Mouse (Mus musculus): ENCODE measurements around the gene Olfr374.

Olfr374 gene

DNA sequence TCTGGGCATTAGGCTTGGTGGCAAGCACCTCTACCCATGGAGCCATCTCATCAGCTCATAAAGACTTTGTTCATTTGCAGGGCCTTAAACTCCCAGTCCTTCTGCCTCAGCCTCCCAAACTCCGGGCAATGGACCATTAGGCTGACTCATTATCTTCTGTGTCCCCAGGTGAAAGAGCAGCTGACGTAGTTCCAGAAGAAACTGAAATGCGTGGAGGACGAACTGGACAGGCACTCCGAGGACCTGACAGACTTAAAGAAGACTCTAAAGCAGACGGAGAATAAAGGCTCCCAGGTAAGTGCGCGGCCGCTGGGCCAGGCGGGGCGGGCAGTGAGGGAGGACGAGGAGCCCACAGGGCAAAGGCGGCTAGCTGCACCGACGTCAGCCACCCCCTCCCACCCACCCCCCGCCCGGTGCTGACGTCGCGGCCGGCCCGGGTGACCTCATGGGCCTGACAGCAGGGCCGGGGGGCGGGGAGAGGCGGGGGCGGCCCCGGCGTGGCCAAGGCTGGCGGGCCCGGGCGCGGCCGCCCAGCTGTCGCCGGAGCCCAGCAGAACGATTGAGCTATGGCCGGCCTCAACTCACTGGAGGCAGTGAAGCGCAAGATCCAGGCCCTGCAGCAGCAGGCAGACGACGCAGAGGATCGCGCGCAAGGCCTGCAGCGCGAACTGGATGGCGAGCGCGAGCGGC lies 28.1 kb downstream of the Olfr374 start, which contains the start of gene Tpm4:
Tpm4 (plus strand) TSS at position 220 of the 690 bp plus-strand sequence.
- in situ Hi-C loops (cut with MboI; ENCODE audit: unreplicated experiment in 2 of 2) = loop anchor here (10.0 kb wide), 1 partner anchor 90 kb away; the partner anchor contains the start of gene Olfr372 (in 2 of the 2)

DNA sequence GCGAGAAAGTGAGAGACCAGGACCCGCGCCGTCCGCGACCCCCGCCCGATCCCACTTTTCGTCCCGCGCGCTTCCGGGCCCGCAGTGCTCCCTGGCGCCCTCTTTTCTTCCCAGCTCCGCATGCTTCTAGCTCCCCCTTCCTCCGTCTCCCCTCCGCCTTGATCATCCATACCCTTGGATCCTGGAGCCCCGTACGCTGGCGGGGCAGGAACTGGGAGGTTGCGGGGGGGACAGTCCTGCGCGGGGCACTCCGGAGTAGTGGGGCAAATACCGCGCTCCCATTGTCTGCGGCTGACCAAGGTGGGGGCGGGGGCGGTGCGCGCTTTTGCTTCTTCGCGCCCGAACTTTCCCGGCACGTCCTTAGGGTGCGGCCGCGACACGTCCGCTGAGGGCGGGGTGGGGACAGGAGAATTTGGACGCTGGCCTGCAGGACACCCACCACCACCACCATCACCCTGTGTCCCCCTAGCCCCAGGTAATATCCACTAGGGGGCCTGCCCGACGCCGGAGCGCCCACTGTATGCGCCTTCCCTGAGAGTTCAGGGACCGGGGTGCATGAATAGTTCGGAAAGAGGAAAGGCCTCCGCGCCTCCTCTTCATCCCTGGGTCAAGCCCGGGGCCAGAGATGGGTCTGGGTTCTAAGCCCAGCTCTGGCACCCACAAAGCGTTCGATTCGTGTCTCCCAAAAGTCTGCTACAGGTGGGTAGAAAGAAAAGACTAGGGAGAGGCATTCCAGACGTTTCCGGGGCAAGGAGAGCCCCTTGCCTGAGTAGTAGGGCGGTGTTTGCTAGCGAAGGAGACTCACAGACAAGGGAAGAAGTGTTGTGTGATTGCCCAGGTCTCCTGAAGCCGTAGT lies 28.8 kb downstream of the Olfr374 start:
- in situ Hi-C loops (cut with MboI; ENCODE audit: unreplicated experiment in 2 of 2) = loop anchor here (10.0 kb wide), 1 partner anchor 91 kb away; the partner anchor contains the start of gene Olfr372 (in 2 of the 2)

- in situ Hi-C loops (cut with MboI; ENCODE audit: unreplicated experiment in 2 of 2) = loop anchor here (10.0 kb wide), 1 partner anchor 92 kb away; the partner anchor contains the start of gene Olfr372 (in 2 of the 2)
Observed at GRCm38 (mm10) chr8:72136302-72136978, 29.6 kb downstream of the Olfr374 start.

DNA sequence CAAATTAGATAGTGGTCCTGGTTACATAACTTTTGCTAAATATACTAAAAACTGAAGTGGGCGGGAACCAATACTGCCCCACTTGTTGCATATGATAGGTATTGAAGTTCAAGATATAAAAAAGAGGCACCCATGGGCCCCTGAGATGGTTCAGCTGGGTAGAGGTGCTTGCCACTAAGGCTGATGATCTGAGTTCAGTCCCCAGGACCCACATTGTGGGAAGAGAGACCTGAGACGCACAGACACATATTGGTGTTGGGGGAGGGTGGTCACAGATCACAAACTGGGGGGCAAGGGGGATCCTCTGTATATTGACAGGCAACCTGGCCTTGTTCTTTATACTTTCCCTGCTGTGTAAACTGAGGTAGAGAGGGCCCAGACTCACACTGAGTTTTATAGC lies 30.6 kb downstream of the Olfr374 start:
- in situ Hi-C loops (cut with MboI; ENCODE audit: unreplicated experiment in 2 of 2) = loop anchor here (10.0 kb wide), 1 partner anchor 93 kb away; the partner anchor contains the start of gene Olfr372 (in 2 of the 2)

DNA sequence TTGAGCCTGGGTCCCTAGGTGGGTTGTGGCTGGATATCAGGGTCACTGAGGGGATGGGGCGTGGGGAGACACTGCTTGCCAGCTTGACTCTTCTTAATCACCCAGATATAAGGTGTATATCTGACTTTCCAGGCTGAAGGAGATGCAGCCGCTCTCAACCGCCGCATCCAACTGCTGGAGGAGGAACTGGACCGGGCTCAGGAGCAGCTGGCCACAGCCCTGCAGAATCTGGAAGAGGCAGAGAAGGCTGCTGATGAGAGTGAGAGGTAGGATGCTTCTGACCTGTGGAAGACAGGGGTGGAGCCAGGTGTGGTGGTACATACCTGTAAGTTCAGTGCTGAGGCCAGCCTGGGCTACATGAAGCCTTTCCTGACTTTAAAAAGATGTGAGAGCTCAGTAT lies 31.6 kb downstream of the Olfr374 start:
- in situ Hi-C loops (cut with MboI; ENCODE audit: unreplicated experiment in 2 of 2) = loop anchor here (10.0 kb wide), 1 partner anchor 94 kb away; the partner anchor contains the start of gene Olfr372 (in 2 of the 2)

GRCm38 (mm10) chr8:72143256-72143824 lies 36.5 kb downstream of the Olfr374 start:
- in situ Hi-C loops (cut with MboI; ENCODE audit: unreplicated experiment in 2 of 2) = no loop called here

- in situ Hi-C loops (cut with MboI; ENCODE audit: unreplicated experiment in 2 of 2) = no loop called here
Observed at GRCm38 (mm10) chr8:72144345-72144975, 37.6 kb downstream of the Olfr374 start.

DNA sequence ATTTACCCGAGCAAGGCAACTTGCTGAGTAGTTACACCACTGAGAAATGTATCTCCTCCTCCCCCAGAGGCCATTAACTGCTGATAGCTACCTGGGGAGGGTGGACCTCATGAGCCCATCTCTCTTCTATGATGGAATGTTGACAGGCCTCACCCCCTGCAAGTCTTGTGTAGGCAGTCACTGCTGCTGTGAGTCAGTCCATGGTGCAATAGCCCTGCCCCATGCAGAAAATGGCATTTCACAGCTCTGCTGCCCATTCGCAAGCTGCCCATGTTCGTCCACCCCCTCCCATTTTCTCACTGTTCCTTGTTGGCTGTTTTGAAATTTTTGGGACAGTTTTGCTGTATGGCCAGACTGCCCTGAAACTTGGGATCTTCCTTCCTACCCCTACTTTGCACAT lies 38.7 kb downstream of the Olfr374 start:
- in situ Hi-C loops (cut with MboI; ENCODE audit: unreplicated experiment in 2 of 2) = no loop called here

GRCm38 (mm10) chr8:72146056-72146455 lies 39.2 kb downstream of the Olfr374 start:
- in situ Hi-C loops (cut with MboI; ENCODE audit: unreplicated experiment in 2 of 2) = no loop called here

- in situ Hi-C loops (cut with MboI; ENCODE audit: unreplicated experiment in 2 of 2) = no loop called here
Observed at GRCm38 (mm10) chr8:72146556-72146955, 39.7 kb downstream of the Olfr374 start.

DNA sequence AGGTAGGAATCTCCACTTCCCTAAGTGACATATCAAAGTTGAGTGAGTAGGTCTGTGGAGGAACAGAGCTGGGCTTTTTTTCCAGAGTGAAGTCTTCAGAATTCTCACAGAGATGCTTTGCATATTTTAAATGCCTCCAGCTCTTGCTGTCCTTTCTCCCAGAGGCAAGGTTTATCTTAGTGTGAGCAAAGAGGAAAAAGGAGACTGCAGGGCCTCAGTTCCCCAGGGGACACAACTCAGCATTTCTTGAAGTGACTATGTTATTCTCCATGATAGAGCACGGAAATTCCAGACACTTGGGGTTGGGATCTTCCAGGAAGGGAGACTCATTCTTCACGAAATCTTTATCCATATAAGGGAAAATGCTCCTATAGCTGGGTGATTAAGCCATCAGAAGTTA lies 40.4 kb downstream of the Olfr374 start:
- in situ Hi-C loops (cut with MboI; ENCODE audit: unreplicated experiment in 2 of 2) = no loop called here

DNA sequence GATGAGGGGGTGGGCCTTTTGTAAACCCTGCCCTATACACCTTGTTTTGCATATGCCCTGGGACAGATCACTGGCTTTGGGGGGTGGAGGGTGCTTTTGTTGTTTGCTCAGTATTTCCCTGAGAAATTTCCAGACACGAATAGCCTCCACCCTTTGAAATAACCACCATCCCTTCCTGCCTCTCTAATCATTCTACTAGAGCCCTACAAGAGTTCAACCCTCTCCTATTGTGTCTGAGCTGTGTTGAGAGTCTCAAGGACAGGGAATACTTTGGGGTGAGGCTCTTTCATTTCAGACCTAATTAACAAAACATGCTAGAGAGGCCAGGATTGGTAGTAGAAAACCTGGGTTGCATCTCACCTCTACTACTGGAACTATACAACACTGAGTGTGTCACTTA lies 42.2 kb downstream of the Olfr374 start:
- in situ Hi-C loops (cut with MboI; ENCODE audit: unreplicated experiment in 2 of 2) = no loop called here

DNA sequence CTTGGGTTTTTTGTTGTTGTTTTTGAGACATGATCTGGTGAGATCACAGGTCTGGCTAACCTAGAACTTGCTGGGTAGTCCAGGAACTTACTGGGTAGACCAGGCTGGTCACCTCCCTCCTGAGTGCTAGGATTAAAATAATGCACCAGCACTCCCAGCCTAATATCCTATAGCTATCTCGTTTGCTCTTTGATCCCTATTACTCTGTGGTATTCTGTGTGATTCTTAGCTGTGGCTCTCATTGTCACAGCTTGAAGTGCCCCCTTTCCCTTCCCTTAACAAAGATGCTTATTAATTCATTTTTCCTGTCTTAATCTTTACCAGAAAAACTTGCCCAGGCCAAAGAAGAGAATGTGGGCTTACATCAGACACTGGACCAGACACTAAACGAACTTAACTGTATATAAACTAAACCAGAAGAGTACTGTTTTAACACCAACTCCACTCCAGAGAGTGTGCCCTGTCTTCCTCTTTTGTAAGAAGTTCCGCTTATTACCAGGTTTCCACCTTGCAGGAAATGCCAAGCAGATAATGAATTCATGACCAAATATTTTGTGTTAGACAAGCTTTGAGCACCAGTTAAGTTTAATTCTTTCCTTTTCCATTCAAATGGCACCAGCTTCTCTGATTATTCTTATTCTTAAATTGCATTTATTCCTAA lies 44.7 kb downstream of the Olfr374 start:
- in situ Hi-C loops (cut with MboI; ENCODE audit: unreplicated experiment in 2 of 2) = no loop called here

GRCm38 (mm10) chr8:72153382-72153781 lies 46.5 kb downstream of the Olfr374 start:
- in situ Hi-C loops (cut with MboI; ENCODE audit: unreplicated experiment in 2 of 2) = no loop called here

GRCm38 (mm10) chr8:72158096-72158495 lies 51.3 kb downstream of the Olfr374 start:
- in situ Hi-C loops (cut with MboI; ENCODE audit: unreplicated experiment in 2 of 2) = no loop called here

DNA sequence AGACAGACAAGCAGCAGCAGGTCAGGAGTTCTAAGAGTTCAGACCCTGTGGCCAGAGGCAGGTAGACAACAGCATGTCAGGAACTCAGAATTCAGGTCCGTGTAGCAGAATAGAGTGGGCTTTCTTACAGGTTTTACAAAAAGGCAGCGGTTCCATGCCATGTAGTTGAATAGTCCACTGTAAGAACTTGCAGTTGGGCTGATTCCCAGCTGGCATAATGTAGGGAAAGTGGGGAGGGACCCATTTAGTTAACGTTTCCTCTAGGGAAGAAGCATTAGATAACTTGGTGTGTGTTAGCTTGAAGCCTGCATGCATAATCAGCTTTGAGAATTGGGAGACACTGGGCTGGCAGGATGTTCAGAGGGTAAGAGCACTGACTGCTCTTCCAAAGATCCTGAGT lies 51.9 kb downstream of the Olfr374 start:
- in situ Hi-C loops (cut with MboI; ENCODE audit: unreplicated experiment in 2 of 2) = no loop called here

GRCm38 (mm10) chr8:72160007-72160406 lies 53.2 kb downstream of the Olfr374 start:
- in situ Hi-C loops (cut with MboI; ENCODE audit: unreplicated experiment in 2 of 2) = no loop called here

DNA sequence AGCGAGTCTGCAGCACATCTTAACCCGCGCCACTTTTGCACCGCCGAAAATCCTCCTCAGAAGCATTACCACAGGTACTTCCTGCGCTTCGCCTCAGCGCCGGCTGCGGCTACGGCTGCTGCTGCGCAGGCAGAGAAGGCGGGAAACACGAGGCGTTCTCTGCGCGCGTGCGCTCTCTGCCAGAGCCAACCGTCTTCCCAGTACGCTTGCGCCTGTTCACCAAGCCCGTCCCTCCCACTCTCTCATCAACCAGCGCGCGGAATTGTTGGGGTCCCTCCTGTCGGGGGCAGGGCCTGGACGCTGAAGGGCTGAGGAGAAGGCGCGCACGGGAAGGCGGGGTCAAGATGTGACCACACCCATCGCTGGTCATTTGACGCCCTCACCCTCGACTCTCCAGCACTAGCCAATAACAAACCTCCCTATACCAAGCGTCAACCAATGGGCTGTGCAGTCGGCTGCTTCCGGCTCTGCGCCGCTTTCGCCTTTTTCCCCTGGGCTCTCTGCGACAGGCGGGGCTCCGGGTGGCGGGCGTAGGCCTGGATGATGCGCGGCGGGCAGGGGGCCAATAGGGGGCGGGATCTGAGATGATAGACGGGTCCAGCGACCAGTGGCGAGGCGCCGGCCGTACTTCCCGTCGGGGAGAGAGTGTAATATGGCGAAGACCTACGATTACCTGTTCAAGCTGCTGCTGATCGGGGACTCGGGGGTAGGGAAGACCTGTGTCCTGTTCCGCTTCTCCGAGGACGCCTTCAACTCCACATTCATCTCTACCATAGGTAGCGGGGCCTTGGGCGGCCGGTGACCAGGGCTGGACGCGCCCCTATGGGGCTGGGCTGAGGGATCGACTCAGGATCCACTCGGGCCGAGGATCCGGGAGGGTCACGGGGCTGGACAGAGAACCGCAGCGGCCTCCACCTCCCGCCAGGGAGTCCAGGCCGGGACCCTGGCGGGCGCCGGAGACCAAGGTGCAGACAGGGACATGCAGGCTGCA lies 54.2 kb downstream of the Olfr374 start, which contains the start of gene Rab8a:
Rab8a (plus strand) TSS at position 494 of the 991 bp plus-strand sequence.
- in situ Hi-C loops (cut with MboI; ENCODE audit: unreplicated experiment in 2 of 2) = no loop called here

Data from v-Abl transformed pro-B cells (cell line).